Mouse (Mus musculus) myocyte (in vitro differentiated cells): ENCODE measurements at regions not wholly inside any gene's neighbourhood (a gene's known extent, or its start where the extent isn't known, plus 50 kb on each side); places are given as distances from the start of the nearest gene placed in this dataset.

Experiments used
- H3K27me3 ChIP-seq: one replicate; pipeline ENCODE4 v1.6.1; 2011; ENCODE audit not compliant: control insufficient read depth, insufficient read depth, insufficient read length
- H3K36me3 ChIP-seq: one replicate; pipeline ENCODE4 v1.6.1; 2011; ENCODE audit not compliant: control insufficient read depth, insufficient read depth
- H3K4me2 ChIP-seq: one replicate; pipeline ENCODE4 v1.6.1; 2011; ENCODE audit warnings: low read depth, control low read depth
- H3K4me3 ChIP-seq: one replicate; pipeline ENCODE4 v1.5.1; 2011; ENCODE audit warnings: mild to moderate bottlenecking, control low read depth, moderate library complexity
- H3K79me2 ChIP-seq: one replicate; pipeline ENCODE4 v1.6.1; 2011; ENCODE audit not compliant: control insufficient read depth, insufficient read depth
- H3ac ChIP-seq: one replicate; pipeline ENCODE4 v1.6.1; 2011; ENCODE audit not compliant: control insufficient read depth, insufficient read length
- CEBPB ChIP-seq: IDR thresholded peaks from 2 replicates; pipeline ENCODE4 v1.6.1; 2011; ENCODE audit warnings: mild to moderate bottlenecking, moderate library complexity; ENCODE audit not compliant: poor library complexity, insufficient read depth, severe bottlenecking
- E2F4 ChIP-seq: IDR thresholded peaks from one replicate; pipeline ENCODE4 v1.6.1; 2011; ENCODE audit warnings: mild to moderate bottlenecking, control low read depth, moderate library complexity; ENCODE audit not compliant: insufficient read depth
- MAX ChIP-seq: IDR thresholded peaks from one replicate; pipeline ENCODE4 v1.6.1; 2011; ENCODE audit warnings: low read depth, mild to moderate bottlenecking, control low read depth
- MYOD1 ChIP-seq, 3 experiments: IDR thresholded peaks; one replicate each; pipeline ENCODE4 v1.6.1; 2011; ENCODE audit warnings: control low read depth in 2 of 3, low read depth in 2 of 3, mild to moderate bottlenecking in 2 of 3, moderate library complexity in 1 of 3; ENCODE audit not compliant: insufficient read length in 2 of 3, control insufficient read depth in 1 of 3
- MYOG ChIP-seq, 3 experiments: IDR thresholded peaks; one replicate each; pipeline ENCODE4 v1.6.1; 2011; ENCODE audit warnings: control low read depth in 2 of 3, low read depth in 2 of 3, mild to moderate bottlenecking in 2 of 3; ENCODE audit not compliant: insufficient read length in 2 of 3, control insufficient read depth in 1 of 3, insufficient read depth in 1 of 3
- POLR2A ChIP-seq: IDR thresholded peaks from one replicate; pipeline ENCODE4 v1.6.1; 2011; ENCODE audit warnings: low read depth, mild to moderate bottlenecking, control low read depth, moderate library complexity; ENCODE audit not compliant: insufficient read length
- POLR2AphosphoS2 ChIP-seq: IDR thresholded peaks from one replicate; pipeline ENCODE4 v1.6.1; 2011; ENCODE audit warnings: low read depth, control low read depth; ENCODE audit not compliant: insufficient read length
- REST ChIP-seq: IDR thresholded peaks from one replicate; pipeline ENCODE4 v1.6.1; 2011; ENCODE audit warnings: mild to moderate bottlenecking, control low read depth, moderate library complexity; ENCODE audit not compliant: insufficient read depth, insufficient read length
- SRF ChIP-seq: IDR thresholded peaks from one replicate; pipeline ENCODE4 v1.6.1; 2011; ENCODE audit warnings: low read depth; ENCODE audit not compliant: control insufficient read depth, insufficient read length
- TCF12 ChIP-seq: IDR thresholded peaks from one replicate; pipeline ENCODE4 v1.6.1; 2011; ENCODE audit warnings: mild to moderate bottlenecking, control low read depth; ENCODE audit not compliant: poor library complexity, insufficient read depth, severe bottlenecking
- TCF3 ChIP-seq: IDR thresholded peaks from one replicate; pipeline ENCODE4 v1.6.1; 2011; ENCODE audit warnings: low read depth, control low read depth; ENCODE audit not compliant: insufficient read length
- USF1 ChIP-seq: IDR thresholded peaks from one replicate; pipeline ENCODE4 v1.6.1; 2011; ENCODE audit warnings: low read depth, mild to moderate bottlenecking, control low read depth, moderate library complexity

GRCm38 (mm10) chrX:142616189-142616872 lies 64.9 kb upstream of the Tmem164 start:
- Histone ChIP-seq H3K4me3 (no peak overlapping the region), H3K4me2 (no peak overlapping the region), H3K36me3 (no peaks in the 10 kb centered on the region), H3ac (no peak overlapping the region), H3K27me3 (no peaks in the 10 kb centered on the region), H3K79me2 (no peaks in the 10 kb centered on the region)
- no peak for TF ChIP-seq POLR2AphosphoS2
- no peak for TF ChIP-seq MAX
- no peak for TF ChIP-seq MYOG (IDR thresholded peaks at IDR 0.05; ENCODE audit: control insufficient read depth in 1 of 3, insufficient read depth in 1 of 3, insufficient read length in 2 of 3, low read depth in 2 of 3)
- no peak for TF ChIP-seq TCF3
- no peak for TF ChIP-seq SRF
- TF ChIP-seq USF1 = no peak
- TF ChIP-seq TCF12 = no peak
- no peak for TF ChIP-seq CEBPB
- TF ChIP-seq POLR2A = no peak
- no peak for TF ChIP-seq REST
- no peak for TF ChIP-seq E2F4

DNA sequence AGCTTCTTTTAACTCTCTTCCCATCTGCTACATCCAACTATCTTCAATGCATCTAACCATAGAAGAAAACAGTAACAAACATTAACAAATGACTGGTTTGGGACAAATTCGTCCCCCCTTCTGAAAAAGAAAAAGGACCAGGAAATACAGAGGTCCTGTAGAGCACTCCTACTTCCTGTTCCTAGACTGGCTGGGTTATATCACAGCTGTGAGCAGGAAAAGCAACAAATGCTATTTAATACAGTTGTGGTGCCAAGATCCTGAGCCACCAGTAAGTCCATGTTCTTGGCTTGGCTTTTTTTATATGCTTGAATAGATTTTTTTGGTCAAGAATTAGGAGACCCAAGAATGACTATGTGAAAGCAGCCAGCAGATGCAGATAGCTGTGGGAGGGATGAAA lies 62.8 kb upstream of the Tmem164 start:
- Histone ChIP-seq H3K79me2 (no peaks in the 10 kb centered on the region), H3ac (no peak overlapping the region), H3K27me3 (no peaks in the 10 kb centered on the region), H3K36me3 (no peaks in the 10 kb centered on the region), H3K4me3 (no peak overlapping the region), H3K4me2 (no peak overlapping the region)
- TF ChIP-seq USF1 (no peak), E2F4 (no peak), TCF12 (no peak), SRF (no peak), MYOD1 (IDR thresholded peaks at IDR 0.05; ENCODE audit: control insufficient read depth in 1 of 3, insufficient read length in 2 of 3, low read depth in 2 of 3) (no peak), POLR2A (no peak), CEBPB (no peak)

- no peaks in the 10 kb centered on the region for H3K79me2 ChIP-seq
- no peak overlapping the region for H3ac ChIP-seq
- H3K4me3 ChIP-seq = no peak overlapping the region
- no peak overlapping the region for H3K4me2 ChIP-seq
- H3K27me3 ChIP-seq = no peaks in the 10 kb centered on the region
- TF ChIP-seq POLR2AphosphoS2 (no peak), TCF3 (no peak), SRF (no peak), MYOD1 (IDR thresholded peaks at IDR 0.05; ENCODE audit: control insufficient read depth in 1 of 3, insufficient read length in 2 of 3, low read depth in 2 of 3) (no peak), USF1 (no peak), POLR2A (no peak), CEBPB (no peak), E2F4 (no peak), MYOG (IDR thresholded peaks at IDR 0.05; ENCODE audit: control insufficient read depth in 1 of 3, insufficient read depth in 1 of 3, insufficient read length in 2 of 3, low read depth in 2 of 3) (no peak), TCF12 (no peak), REST (no peak), MAX (no peak)
- H3K36me3 ChIP-seq = no peaks in the 10 kb centered on the region
Observed at GRCm38 (mm10) chrX:142623359-142623758, 57.8 kb upstream of the Tmem164 start.

DNA sequence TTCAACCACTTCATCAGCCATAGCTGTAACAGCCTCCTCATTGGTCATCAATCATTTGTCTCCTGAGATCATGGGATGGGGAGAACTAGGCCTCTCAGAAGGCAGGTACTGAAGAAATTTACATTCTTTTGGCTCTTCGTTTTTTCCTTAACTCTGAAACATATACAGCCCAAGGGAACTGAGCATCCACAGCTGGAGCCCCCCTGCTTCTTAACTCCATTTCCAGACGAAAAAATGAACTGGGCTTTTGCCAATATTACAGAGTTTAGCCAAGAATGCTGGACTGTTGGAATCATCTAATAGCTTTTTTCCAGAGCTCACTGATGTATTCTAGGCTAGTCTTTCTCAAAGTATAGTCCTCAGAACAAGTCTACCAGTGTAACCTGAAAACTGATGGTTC lies 57.3 kb upstream of the Tmem164 start:
- Histone ChIP-seq H3K27me3 (no peaks in the 10 kb centered on the region), H3K79me2 (no peaks in the 10 kb centered on the region), H3K4me3 (no peak overlapping the region), H3K4me2 (no peak overlapping the region), H3K36me3 (no peaks in the 10 kb centered on the region), H3ac (no peak overlapping the region)
- TF ChIP-seq USF1 = no peak
- no peak for TF ChIP-seq MYOG (IDR thresholded peaks at IDR 0.05; ENCODE audit: control insufficient read depth in 1 of 3, insufficient read depth in 1 of 3, insufficient read length in 2 of 3, low read depth in 2 of 3)
- no peak for TF ChIP-seq MYOD1 (IDR thresholded peaks at IDR 0.05; ENCODE audit: control insufficient read depth in 1 of 3, insufficient read length in 2 of 3, low read depth in 2 of 3)
- TF ChIP-seq SRF = no peak
- no peak for TF ChIP-seq REST
- no peak for TF ChIP-seq TCF12
- TF ChIP-seq TCF3 = no peak
- TF ChIP-seq MAX = no peak
- TF ChIP-seq CEBPB = no peak
- TF ChIP-seq E2F4 = no peak
- TF ChIP-seq POLR2AphosphoS2 = no peak
- TF ChIP-seq POLR2A = no peak
